Mouse (Mus musculus) splenic B cell, adult 2 months (primary cell): ENCODE data around the gene Ap3s2.

Experiments
- DNase-seq: peaks from one replicate; pipeline ENCODE4 v3.0.0-alpha.2; 2011; ENCODE audit warnings: low read depth, low spot score
- H3K27me3 ChIP-seq: 2 replicates; pipeline ENCODE4 v1.6.1; 2012; ENCODE audit warnings: mild to moderate bottlenecking, low read length, moderate library complexity, mixed read lengths; ENCODE audit not compliant: control insufficient read depth, poor library complexity, insufficient read depth, severe bottlenecking
- H3K36me3 ChIP-seq: 2 replicates; pipeline ENCODE4 v1.6.1; 2012; ENCODE audit warnings: mild to moderate bottlenecking, low read length, moderate library complexity, mixed read lengths; ENCODE audit not compliant: control insufficient read depth, poor library complexity, insufficient read depth, severe bottlenecking

The Ap3s2 gene

DNA sequence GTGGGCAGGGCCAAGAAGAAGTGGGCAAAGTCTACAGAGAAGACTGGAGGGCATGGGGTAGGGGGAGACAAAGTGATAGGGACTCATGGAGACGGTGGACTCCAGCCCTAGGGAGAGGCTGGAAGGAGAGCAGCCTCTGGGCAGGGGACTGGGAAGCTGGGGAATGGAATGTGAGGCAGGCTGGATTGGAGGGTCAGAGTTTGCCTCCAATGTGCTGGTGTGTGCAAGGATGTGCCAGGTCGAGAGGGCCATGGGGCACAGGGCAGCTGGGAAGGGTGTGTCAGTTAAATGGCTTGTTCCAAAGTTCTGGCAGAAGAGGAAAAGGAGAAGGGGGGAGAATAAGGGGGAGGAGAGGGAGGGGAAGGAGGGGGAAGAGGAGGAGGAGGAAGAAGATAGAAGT lies 83.2 kb downstream of the Ap3s2 start:
- Histone ChIP-seq H3K36me3 (no peaks in the 10 kb centered on the region), H3K27me3 (no peaks in the 10 kb centered on the region)
- DNase-seq, result no peak

DNA sequence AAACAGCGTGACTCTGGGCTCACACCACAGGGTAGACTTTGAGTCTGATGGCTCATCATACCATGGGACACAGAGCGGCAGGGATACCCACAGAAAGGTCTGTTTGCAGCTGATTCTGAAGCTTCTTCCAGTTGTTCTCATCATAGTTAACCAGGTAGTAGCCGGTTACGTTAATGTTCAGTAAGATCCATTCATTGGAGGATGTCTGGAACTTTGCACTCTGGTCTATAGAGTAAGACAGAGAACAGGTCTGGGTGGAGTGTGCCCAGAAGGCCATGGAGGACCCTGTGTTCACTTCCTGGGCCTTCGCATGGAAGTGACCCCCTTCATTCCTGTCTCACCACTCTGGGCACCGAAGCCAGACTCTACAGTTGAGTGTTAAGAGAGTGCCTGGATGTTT lies 85.3 kb downstream of the Ap3s2 start:
- no peaks in the 10 kb centered on the region for H3K36me3 ChIP-seq

DNA sequence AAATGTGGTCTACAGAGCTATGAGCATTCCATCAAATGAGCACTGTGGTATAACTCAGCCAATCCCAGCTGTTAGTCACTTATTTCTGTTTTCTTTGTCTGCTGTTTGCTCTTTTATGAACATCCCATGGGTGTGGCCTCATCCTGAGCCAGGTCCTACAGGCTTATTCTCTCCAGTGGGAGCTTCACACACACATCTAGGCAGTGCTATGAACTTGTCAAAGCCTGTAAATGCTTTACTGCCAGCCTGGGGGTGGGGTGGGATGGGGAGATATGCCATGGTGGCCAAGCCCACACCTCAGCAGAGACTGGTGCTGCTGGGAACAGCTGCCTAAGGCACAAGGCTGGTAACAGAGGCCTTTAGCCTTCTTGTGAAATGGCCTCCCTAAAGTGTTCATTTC lies 87.5 kb downstream of the Ap3s2 start:
- DNase-seq, result no peak
- H3K27me3 ChIP-seq, result no peaks in the 10 kb centered on the region
- H3K36me3 ChIP-seq, result no peaks in the 10 kb centered on the region

More for the DNA sequence above, 85.3 kb downstream of the Ap3s2 start:
- H3K27me3 ChIP-seq, result no peaks in the 10 kb centered on the region
- DNase-seq, result no peak

DNA sequence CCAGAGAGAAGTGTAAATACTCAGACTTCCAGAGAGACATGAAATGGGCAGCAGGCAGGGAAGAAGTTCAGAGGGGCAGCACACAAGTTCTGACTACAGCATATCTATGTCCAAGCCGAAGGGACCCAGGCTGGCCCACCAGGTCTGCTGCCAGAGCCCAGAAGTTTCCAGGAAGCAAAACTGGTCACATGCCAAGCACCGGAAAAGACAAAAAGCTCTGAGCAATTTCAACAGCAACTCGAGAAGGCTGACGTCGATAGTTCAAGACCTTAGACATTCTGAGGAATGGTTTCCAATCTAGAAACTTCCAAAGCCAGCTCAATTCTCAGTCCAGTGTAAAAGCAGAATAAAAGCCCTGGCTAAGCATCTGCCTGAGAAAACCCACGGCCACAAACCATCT lies 88.9 kb downstream of the Ap3s2 start:
- no peak for DNase-seq
- H3K27me3 ChIP-seq, result no peaks in the 10 kb centered on the region
- no peaks in the 10 kb centered on the region for H3K36me3 ChIP-seq

DNA sequence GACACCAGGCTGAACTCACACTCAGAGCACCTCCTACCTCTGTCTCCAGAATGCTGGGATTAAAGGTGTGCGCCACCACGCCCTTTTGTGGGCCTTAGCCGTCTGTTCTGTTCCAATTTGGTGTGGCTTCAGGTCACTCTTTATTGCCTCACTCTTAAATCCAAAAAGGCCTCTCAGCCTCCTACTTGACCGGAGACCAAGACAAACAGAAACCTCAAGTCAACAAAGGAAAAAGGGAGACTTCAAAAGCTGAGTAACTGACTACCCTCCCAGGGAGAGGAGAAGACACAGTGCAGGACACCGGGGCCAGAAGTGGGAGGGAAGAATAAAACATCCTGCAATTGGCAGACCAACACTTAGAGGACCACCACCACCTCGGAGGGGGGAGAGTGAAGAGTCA lies 89.3 kb downstream of the Ap3s2 start:
- DNase-seq, result no peak
- H3K36me3 ChIP-seq, result no peaks in the 10 kb centered on the region

DNA sequence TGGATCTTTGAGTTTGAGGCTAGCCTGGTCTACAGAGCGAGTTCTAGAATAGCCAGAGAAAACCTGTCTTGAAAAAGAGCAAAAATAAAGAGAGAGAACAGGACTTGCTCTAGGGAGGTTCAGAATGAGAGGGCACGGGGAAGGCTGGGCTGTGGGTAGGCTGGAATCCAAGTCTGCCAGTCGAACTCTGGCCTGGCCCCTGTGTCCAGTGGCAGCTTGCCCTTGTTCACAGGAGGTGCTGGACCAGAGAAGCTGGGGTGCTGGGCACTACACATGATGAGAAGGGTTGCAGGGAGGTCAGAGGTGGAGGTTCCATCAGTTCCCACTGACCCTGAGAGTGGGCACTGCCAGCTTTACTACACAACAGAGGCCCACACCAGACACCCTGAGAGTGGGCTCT lies 92.1 kb downstream of the Ap3s2 start:
- Histone ChIP-seq H3K27me3 (no peaks in the 10 kb centered on the region), H3K36me3 (no peaks in the 10 kb centered on the region)
- no peak for DNase-seq

More for the DNA sequence above, 89.3 kb downstream of the Ap3s2 start:
- H3K27me3 ChIP-seq, result no peaks in the 10 kb centered on the region
